Mouse (Mus musculus): ENCODE data around the gene Mcur1.

Gene Mcur1

GRCm38 (mm10) chr13:43525363-43526134, 34.4 kb downstream of the Mcur1 start:
- DNase-seq (ENCODE audit: low spot score): no peak

DNA sequence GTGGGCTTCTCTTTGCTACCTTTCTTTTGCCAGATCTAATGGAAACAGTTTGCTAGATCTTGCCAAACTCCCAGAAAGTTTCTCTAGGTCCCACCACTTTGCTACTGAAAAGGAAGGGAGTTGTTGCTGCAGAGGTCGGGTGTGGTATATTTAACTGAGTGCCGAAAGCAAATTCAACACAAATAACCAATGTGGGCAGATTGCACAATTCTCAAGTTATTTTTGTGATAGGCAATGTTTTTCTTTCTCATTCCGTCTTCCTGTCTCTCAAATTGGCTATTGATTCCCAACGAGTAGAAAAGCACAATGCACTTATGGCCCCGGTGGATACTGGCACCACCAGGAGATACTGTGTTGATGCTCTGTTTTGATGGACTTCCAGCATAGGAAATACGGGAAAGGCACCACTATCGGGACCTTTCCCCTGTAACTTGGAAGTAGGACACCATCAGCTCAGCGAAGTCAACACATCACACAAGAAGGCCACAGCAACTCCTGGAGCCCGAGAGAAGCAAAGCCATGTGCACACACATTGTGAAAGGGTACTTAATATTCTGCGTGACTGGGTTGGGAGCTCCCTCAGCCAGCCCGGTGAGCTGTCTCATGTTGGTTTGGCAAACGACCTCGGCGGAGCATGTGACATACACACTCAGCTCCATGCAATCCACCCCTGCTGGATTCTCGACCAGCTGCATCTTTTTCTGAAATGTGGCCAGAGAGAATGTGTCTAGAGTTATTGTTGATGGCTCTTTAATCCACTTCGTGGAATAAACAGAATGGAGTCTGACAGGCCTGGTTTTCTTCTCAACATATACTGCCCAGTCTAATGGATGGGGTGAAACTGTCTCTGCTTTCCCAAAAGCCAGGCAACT, 35.3 kb downstream of the Mcur1 start:
- DNase-seq (ENCODE audit: low spot score): no peak

GRCm38 (mm10) chr13:43523906-43524480, 36.0 kb downstream of the Mcur1 start:
- no peak for DNase-seq (ENCODE audit: low spot score)

- DNase-seq (ENCODE audit: low spot score): no peak
Observed at GRCm38 (mm10) chr13:43521940-43522339, 38.1 kb downstream of the Mcur1 start.

DNA sequence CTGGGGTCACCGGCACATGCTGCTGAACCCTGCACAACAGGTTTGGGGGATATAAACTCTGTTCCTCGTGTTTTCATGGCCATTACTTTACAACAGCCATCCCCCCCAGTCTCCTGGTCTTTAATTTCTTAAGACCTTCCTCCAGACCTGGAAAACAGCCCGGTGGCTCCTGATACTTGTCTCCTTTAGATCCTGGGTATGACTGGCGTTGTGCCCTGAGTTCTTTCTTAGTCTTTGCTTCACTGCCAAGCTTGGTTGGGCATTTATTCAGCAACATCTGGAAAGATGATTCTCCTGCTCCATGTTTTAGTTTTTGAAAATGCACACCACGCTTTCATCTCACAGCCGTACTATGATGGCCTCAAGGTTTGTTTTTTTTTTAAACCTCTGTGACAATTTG, 40.7 kb downstream of the Mcur1 start:
- DNase-seq (ENCODE audit: low spot score): no peak

GRCm38 (mm10) chr13:43517371-43517770, 42.6 kb downstream of the Mcur1 start:
- DNase-seq (ENCODE audit: low spot score): no peak

- DNase-seq (ENCODE audit: low spot score): no peak
Observed at GRCm38 (mm10) chr13:43516931-43517330, 43.1 kb downstream of the Mcur1 start.

DNA sequence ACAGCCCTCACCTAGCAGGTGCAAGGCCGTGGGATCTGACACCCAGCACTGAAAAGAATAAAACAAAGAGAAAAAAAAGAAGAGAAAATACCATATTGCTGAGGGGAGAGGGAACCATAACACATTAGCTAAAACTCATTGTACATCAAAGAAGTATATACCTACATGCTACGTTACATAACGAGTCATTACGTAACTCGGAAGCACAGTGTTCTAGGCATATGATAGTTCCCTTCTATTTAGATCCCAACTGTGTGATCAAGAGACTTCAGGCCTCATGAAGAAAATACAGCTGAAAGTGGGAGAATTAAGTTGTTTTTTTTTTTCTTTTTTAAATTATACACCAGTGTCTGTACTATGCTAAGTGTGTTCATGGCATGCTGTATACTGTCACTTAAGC, 43.9 kb downstream of the Mcur1 start:
- no peak for DNase-seq (ENCODE audit: low spot score)

DNA sequence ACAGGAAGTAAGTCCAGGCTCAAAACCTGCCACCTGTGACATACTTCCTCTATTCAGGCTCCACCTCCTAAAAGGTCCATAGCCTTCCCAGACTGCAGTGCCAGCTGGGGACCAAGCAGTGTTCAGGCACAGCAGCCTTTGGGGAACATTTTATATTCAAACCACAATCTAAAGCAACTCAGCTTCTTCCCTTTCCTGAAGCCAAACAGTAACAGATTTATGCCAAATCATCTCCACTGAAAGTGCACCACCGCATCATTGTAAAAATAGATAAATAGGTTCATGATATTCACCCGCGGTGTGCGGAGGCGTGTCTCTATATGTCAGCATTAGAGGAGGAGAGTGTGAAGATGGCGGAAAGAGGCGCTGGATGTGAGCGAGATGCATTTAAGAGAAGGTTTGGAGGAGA, 45.0 kb downstream of the Mcur1 start:
- no peak for DNase-seq (ENCODE audit: low spot score)

DNA sequence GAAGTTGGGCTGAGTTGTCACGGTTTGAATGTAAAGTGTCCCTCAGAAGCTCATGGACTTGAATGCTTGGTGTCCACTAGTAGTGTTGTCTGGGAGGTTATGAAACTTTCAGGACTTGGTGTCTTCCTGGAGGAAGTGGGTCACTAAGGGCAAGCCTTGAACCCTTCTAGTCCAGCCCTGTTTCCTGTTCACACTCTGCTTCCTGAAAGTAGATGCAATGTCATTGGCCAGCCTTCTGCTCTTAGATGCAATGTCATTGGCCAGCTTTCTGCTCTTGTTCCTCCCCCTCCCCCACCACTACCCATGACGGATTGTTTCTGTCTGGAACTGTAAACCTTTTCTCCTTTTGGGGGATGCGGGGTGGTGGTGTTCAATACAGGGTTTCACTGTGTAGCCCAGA, 47.3 kb downstream of the Mcur1 start:
- DNase-seq (ENCODE audit: low spot score): no peak

- no peak for DNase-seq (ENCODE audit: low spot score)
Observed at GRCm38 (mm10) chr13:43505798-43506197, 54.2 kb downstream of the Mcur1 start.

- DNase-seq (ENCODE audit: low spot score): no peak
Observed at GRCm38 (mm10) chr13:43503395-43503850, 56.6 kb downstream of the Mcur1 start.

- DNase-seq (ENCODE audit: low spot score): no peak
Observed at GRCm38 (mm10) chr13:43501601-43502000, 58.4 kb downstream of the Mcur1 start.

DNA sequence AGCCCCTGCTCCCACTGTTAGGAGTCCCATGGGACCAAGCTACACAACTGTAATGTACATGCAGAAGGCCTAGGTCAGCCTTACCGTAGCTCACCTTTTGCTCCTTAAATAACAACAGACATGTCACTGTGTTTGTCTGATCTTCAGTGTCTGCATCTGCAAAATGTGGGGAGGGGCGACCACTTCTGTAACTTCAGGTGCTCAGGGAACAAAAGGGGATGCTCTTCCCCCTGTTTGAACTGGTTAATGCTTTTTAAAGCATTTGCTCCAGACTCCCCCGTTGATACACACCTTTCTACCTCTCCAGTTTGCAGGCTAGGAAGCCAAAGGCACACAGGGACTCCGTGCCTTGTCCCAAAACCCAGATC, 59.5 kb downstream of the Mcur1 start:
- DNase-seq (ENCODE audit: low spot score): no peak

DNA sequence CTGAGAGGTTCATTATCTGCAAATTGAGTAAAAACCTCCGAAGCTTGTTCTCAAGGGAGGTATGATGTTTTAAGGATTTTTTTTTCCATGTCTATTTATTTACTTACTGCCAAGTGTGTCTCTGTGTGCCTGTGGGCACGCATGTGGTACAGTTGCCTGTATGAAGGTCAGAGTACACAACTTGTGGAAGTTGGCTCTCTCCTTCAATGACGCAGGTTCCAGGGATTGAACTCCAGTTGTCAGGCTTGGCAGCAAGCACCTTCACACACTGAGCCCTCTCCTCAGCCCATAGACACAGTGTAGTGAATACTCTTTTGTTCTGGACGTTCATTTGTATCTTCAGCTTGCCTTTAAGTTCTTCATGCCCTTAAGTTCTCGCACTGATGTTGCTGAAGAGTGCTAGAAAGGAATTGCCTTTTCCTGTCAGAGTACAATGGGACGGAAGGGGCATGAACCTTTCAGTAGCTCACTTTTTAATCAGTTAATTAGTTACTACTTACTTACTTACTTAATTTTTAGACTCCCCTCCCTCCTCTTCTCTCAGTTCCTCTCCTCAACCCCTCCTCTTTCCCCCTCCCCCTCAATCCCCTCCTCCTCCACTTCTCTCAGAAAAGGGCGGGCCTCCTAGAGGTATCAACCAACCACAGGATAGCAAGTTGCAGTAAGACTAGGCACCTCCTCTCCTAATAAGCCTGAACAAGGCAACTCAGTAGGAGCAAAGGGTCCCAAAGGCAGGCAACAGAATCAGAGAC, 60.1 kb downstream of the Mcur1 start:
- no peak for DNase-seq (ENCODE audit: low spot score)

- no peak for DNase-seq (ENCODE audit: low spot score)
Observed at GRCm38 (mm10) chr13:43498849-43499248, 61.1 kb downstream of the Mcur1 start.

DNA sequence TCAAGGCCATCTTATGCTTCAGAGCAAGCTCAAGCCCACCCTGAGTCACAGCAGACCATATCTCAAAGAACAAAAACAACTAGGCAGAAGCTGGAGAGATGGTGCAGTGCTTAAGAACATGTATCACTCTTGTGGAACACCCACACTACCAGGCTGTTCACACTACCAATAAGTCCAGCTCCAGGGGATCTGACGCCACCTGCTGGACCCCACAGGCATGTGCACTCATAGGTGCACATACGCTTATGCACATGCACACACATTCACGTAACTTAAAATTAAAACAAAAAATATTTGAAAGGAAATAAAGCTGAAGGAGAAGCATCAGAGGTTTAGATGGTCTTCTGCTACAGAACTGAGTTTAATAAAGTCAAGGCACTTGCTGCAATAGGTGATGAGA, 62.2 kb downstream of the Mcur1 start:
- DNase-seq (ENCODE audit: low spot score): no peak

DNA sequence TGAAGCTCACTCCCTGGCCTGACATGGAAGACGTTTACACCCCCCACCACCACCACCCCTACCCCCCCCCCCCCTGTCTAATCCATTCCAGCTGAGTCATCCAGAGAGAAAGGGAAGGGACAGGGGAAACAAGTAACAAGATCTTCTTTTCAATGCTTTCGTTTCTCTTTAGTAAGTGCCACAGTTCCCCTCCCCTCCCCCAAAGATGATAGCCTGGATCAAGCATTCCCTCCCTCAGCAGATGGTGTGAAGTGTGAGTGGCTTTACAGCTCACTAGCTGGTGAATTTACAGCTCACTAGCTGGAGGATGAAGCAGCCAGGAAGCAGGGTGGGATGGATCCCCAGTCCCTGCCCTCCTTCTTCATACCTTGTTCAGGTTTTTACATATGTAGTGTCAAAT, 63.3 kb downstream of the Mcur1 start:
- no peak for DNase-seq (ENCODE audit: low spot score)

DNA sequence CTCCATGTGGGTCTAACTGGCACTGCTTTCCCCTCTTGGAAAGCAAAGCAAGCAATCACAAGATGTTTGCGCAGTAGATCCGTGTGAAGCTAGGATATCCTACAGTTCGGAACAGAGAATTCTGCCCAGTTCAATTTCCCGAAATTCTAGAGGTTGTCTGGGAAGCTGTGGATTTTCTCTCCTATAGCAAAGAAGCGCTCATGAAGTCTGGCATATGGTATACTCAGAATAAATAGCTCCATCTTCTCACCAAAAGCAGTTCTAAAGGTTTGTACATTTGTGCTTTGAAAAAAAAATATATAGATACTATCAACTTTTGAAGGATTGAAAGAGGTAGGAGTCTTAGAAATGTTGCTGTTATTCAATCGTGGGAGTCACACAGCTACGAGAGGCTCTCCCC, 64.3 kb downstream of the Mcur1 start:
- no peak for DNase-seq (ENCODE audit: low spot score)

- DNase-seq (ENCODE audit: low spot score): no peak
Observed at GRCm38 (mm10) chr13:43493725-43494124, 66.3 kb downstream of the Mcur1 start.

GRCm38 (mm10) chr13:43493058-43493481, 66.9 kb downstream of the Mcur1 start:
- no peak for DNase-seq (ENCODE audit: low spot score)
